12 mouse cellular contexts compared by ENCODE assay signal in genomic region chr15:98791771-98792170, GRCm38 (mm10). TPM values are rescaled to one million over a fixed set of nuclear protein-coding genes. Genes with fewer than 3 reads are reported as not detected.
DNase-seq lines count a peak whose midpoint lies in the region; ATAC-seq lines count a peak whose summit lies in the region.
"Had no signal": no experiment of that assay in that cellular context is flagged by ENCODE, and none has a peak within 500 bp of the region (broad histone marks: within the 10 kb centered on the region; RNA-seq: fewer than 3 reads in every experiment).

No protein-coding gene starts in this region.

- no peak overlapping the region for H3K27ac ChIP-seq in heart, embryonic 11.5 days (ENCODE audit: low read depth, low read length)
- H3K27ac ChIP-seq in limb, embryonic 13.5 days: no peak overlapping the region

- no peak for ATAC-seq in heart, embryonic 11.5 days (replicated peaks; ENCODE audit: insufficient number of reproducible peaks, low FRiP score, low TSS enrichment)
- no peak for ATAC-seq in limb, embryonic 13.5 days (ENCODE audit: low FRiP score, low read depth)
- no peak for ATAC-seq in cerebellum, adult (ENCODE audit: insufficient number of reproducible peaks, low FRiP score, low TSS enrichment)

- H3K4me1 ChIP-seq in heart, embryonic 11.5 days (ENCODE audit: control insufficient read depth, insufficient read depth, low read length): peaks cover 17% of the 10 kb centered on the region
- peaks cover 33% of the 10 kb centered on the region for H3K4me1 ChIP-seq in limb, embryonic 13.5 days

- H3K9ac ChIP-seq in heart, embryonic 11.5 days (ENCODE audit: low read depth, low read length): no peak overlapping the region
- H3K9ac ChIP-seq in limb, embryonic 13.5 days: no peak overlapping the region

- no peaks in the 10 kb centered on the region for H3K36me3 ChIP-seq in heart, embryonic 11.5 days (ENCODE audit: control insufficient read depth, insufficient read depth, low read length)
- H3K36me3 ChIP-seq in limb, embryonic 13.5 days: no peaks in the 10 kb centered on the region

- DNase-seq in heart, postnatal 14 days: no peak
- peak; percentile 42 for DNase-seq in thymus, postnatal 4 days
- DNase-seq in thymus, postnatal 0 days (ENCODE audit: low spot score): no peak
- no peak for DNase-seq in urinary bladder, postnatal 14 days (ENCODE audit: low spot score)
- DNase-seq in layer of hippocampus, postnatal 10 days (ENCODE audit: low spot score in 2 of 2): no peak
- DNase-seq: cerebellum, postnatal 36 days had no signal

- peaks cover 96% of the 10 kb centered on the region for H3K27me3 ChIP-seq in heart, embryonic 11.5 days (ENCODE audit: control insufficient read depth, insufficient read depth, low read length)
- H3K27me3 ChIP-seq in limb, embryonic 13.5 days: peaks cover 100% of the 10 kb centered on the region

- no peaks in the 10 kb centered on the region for H3K9me3 ChIP-seq in heart, embryonic 11.5 days (replicated peaks; ENCODE audit: control insufficient read depth, low read length)
- H3K9me3 ChIP-seq in limb, embryonic 13.5 days: no peaks in the 10 kb centered on the region

- 2% methylated on average over 23 of the region's 23 CpGs for WGBS in heart, embryonic 11.5 days (ENCODE audit: insufficient replicate concordance)
- 2% methylated on average over 23 of the region's 23 CpGs for WGBS in limb, embryonic 13.5 days

- intact Hi-C loops in heart, postnatal 14 days (cut with DNase I): loop anchor here (5.0 kb wide), 1 partner anchor 64 kb away; the partner anchor contains the start of gene Fkbp11

- H3K4me2 ChIP-seq in heart, embryonic 11.5 days: peak overlapping the region; percentile 16; the same call in 1 of the 2 replicates
- no peak overlapping the region for H3K4me2 ChIP-seq in limb, embryonic 13.5 days (replicated peaks)

- peak overlapping the region; percentile 31; the same call in 1 of the 2 replicates for H3K4me3 ChIP-seq in heart, embryonic 11.5 days (ENCODE audit: low read depth, low read length)
- H3K4me3 ChIP-seq in limb, embryonic 13.5 days: peak overlapping the region; percentile 40

RNA-seq across cellular contexts. Expression of gene Wnt1, which starts 2.1 kb away (rescaled TPM):
- not detected in 2 replicates for polyA plus RNA-seq in heart, embryonic 11.5 days (2014; fragmentation: Nextera tagmentation; extraction: Ambion mirVana)
- not detected for total RNA-seq in heart, postnatal 14 days (2021)
- polyA plus RNA-seq in thymus, postnatal 0 days (2015; fragmentation: Nextera tagmentation; extraction: Ambion mirVana): 0.08 TPM in 1 of 2 replicates, not detected in the other
- polyA plus RNA-seq in limb, embryonic 13.5 days (2015; fragmentation: Nextera tagmentation; extraction: Ambion mirVana): not detected in 2 replicates
- total RNA-seq in layer of hippocampus, postnatal 10 days (2021): not detected
- total RNA-seq: adrenal gland, adult 18-20 months had no signal
- polyA plus RNA-seq: limb, embryonic 11.5 days; spleen, adult 2 months had no signal

RNA-seq across cellular contexts. Expression of gene Wnt10b, which starts 13.8 kb away (rescaled TPM):
- polyA plus RNA-seq in heart, embryonic 11.5 days (2014; fragmentation: Nextera tagmentation; extraction: Ambion mirVana): not detected in 2 replicates
- total RNA-seq in heart, postnatal 14 days (2021): under 1 TPM; 0.45 to 0.61 TPM
- 0.85 TPM in 2 replicates for polyA plus RNA-seq in thymus, postnatal 0 days (2015; fragmentation: Nextera tagmentation; extraction: Ambion mirVana)
- polyA plus RNA-seq in limb, embryonic 13.5 days (2015; fragmentation: Nextera tagmentation; extraction: Ambion mirVana): 2.1 and 2.4 TPM in 2 replicates
- total RNA-seq in layer of hippocampus, postnatal 10 days (2021): under 1 TPM; 0.25 to 0.37 TPM

RNA-seq across cellular contexts. Expression of gene Ddn, which starts 17.5 kb away (rescaled TPM):
- polyA plus RNA-seq in heart, embryonic 11.5 days (2014; fragmentation: Nextera tagmentation; extraction: Ambion mirVana): 0.11 and 0.25 TPM in 2 replicates
- total RNA-seq in heart, postnatal 14 days (2021): under 1 TPM; 0.20 to 0.31 TPM
- 0.10 and 0.13 TPM in 2 replicates for polyA plus RNA-seq in thymus, postnatal 0 days (2015; fragmentation: Nextera tagmentation; extraction: Ambion mirVana)
- 0.05 TPM in 1 of 2 replicates, not detected in the other for polyA plus RNA-seq in limb, embryonic 13.5 days (2015; fragmentation: Nextera tagmentation; extraction: Ambion mirVana)
- total RNA-seq in layer of hippocampus, postnatal 10 days (2021): 100 to 1,000 TPM; 401 to 403 TPM
- total RNA-seq: adrenal gland, adult 18-20 months had no signal
- polyA plus RNA-seq: limb, embryonic 11.5 days had no signal

RNA-seq across cellular contexts. Expression of gene Arf3, which starts 28.8 kb away (rescaled TPM):
- polyA plus RNA-seq in heart, embryonic 11.5 days (2014; fragmentation: Nextera tagmentation; extraction: Ambion mirVana): 22.8 and 30.7 TPM in 2 replicates
- 10 to 100 TPM; 26.4 to 26.6 TPM for total RNA-seq in heart, postnatal 14 days (2021)
- 36.5 and 42.2 TPM in 2 replicates for polyA plus RNA-seq in thymus, postnatal 0 days (2015; fragmentation: Nextera tagmentation; extraction: Ambion mirVana)
- 39.1 and 41.0 TPM in 2 replicates for polyA plus RNA-seq in limb, embryonic 13.5 days (2015; fragmentation: Nextera tagmentation; extraction: Ambion mirVana)
- total RNA-seq in layer of hippocampus, postnatal 10 days (2021): 100 to 1,000 TPM; 636 TPM

RNA-seq across cellular contexts. Expression of gene Prkag1, which starts 39.5 kb away (rescaled TPM):
- 72.1 and 74.7 TPM in 2 replicates for polyA plus RNA-seq in heart, embryonic 11.5 days (2014; fragmentation: Nextera tagmentation; extraction: Ambion mirVana)
- total RNA-seq in heart, postnatal 14 days (2021): 10 to 100 TPM; 91.8 to 93.6 TPM
- polyA plus RNA-seq in thymus, postnatal 0 days (2015; fragmentation: Nextera tagmentation; extraction: Ambion mirVana): 103 and 107 TPM in 2 replicates
- 93.4 and 94.5 TPM in 2 replicates for polyA plus RNA-seq in limb, embryonic 13.5 days (2015; fragmentation: Nextera tagmentation; extraction: Ambion mirVana)
- 10 to 100 TPM; 39.3 to 41.0 TPM for total RNA-seq in layer of hippocampus, postnatal 10 days (2021)
